Mouse (Mus musculus) midbrain, postnatal 0 days (tissue): ENCODE measurements at regions not wholly inside any gene's neighbourhood (a gene's known extent, or its start where the extent isn't known, plus 50 kb on each side); places are given as distances from the start of the nearest gene placed in this dataset.

Experiments used
- ATAC-seq: fragments of 200-750 bp; cut with Nextera tagmentation; 2 replicates; pipeline ENCODE4 v1.8.0; 2017; ENCODE audit warnings: moderate number of reproducible peaks, mild to moderate bottlenecking, moderate TSS enrichment, moderate library complexity; ENCODE audit not compliant: low FRiP score
- DNase-seq: peaks from one replicate; pipeline ENCODE4 v3.0.0-alpha.2; 2015; ENCODE audit warnings: low spot score
- H3K27ac ChIP-seq: fragments of 300-500 bp; sonication (generic); 2 replicates; pipeline ENCODE4 v1.5.1; 2014; ENCODE audit warnings: low read depth, mild to moderate bottlenecking, low read length, mixed read lengths
- H3K27me3 ChIP-seq: fragments of 300-500 bp; sonication (generic); 2 replicates; pipeline ENCODE4 v1.6.1; 2014; ENCODE audit warnings: low read length, control low read depth, mixed read lengths; ENCODE audit not compliant: insufficient read depth
- H3K36me3 ChIP-seq: fragments of 300-500 bp; sonication (generic); 2 replicates; pipeline ENCODE4 v1.6.1; 2014; ENCODE audit warnings: low read length, control low read depth, mixed read lengths; ENCODE audit not compliant: insufficient read depth
- H3K4me1 ChIP-seq: fragments of 300-500 bp; sonication (generic); 2 replicates; pipeline ENCODE4 v1.6.1; 2014; ENCODE audit warnings: mild to moderate bottlenecking, control low read depth, antibody characterized with exemption, low read length, mixed read lengths; ENCODE audit not compliant: insufficient read depth
- H3K4me2 ChIP-seq: fragments of 300-500 bp; sonication (generic); 2 replicates; pipeline ENCODE4 v1.6.1; 2014; ENCODE audit warnings: low read depth, mild to moderate bottlenecking, low read length, mixed read lengths; ENCODE audit not compliant: poor library complexity, severe bottlenecking
- H3K4me3 ChIP-seq: fragments of 300-500 bp; sonication (generic); 2 replicates; pipeline ENCODE4 v1.5.1; 2014; ENCODE audit warnings: low read depth, mild to moderate bottlenecking, low read length, moderate library complexity
- H3K9ac ChIP-seq: fragments of 300-500 bp; sonication (generic); replicated peaks from 2 replicates; pipeline ENCODE4 v1.6.1; 2014; ENCODE audit warnings: mild to moderate bottlenecking, low read length, moderate library complexity, mixed read lengths; ENCODE audit not compliant: poor library complexity, severe bottlenecking
- H3K9me3 ChIP-seq: fragments of 300-500 bp; sonication (generic); 2 replicates; pipeline ENCODE4 v1.6.1; 2016; ENCODE audit warnings: low read length, control low read depth
- CTCF ChIP-seq: IDR thresholded peaks from 2 replicates; pipeline ENCODE4 v1.5.1; 2016; ENCODE audit warnings: antibody characterized with exemption, mild to moderate bottlenecking
- WGBS: fragments of 180-500 bp; shearing (Covaris S2); extraction: QIAGEN DNeasy Blood & Tissue Kit; methylation state at CpG from one replicate; pipeline ENCODE4 v1.1.7; 2014; 5-methylcytosine and 5-hydroxymethylcytosine counted together

GRCm38 (mm10) chr7:70712141-70712540 lies 345.6 kb upstream of the Nr2f2 start:
- 81% methylated on average over 6 of the region's 6 CpGs for WGBS
- no peak for TF ChIP-seq CTCF
- Histone ChIP-seq H3K4me3 (no peak overlapping the region), H3K36me3 (no peaks in the 10 kb centered on the region), H3K27ac (no peak overlapping the region), H3K9me3 (no peaks in the 10 kb centered on the region), H3K4me1 (no peaks in the 10 kb centered on the region), H3K9ac (no peak overlapping the region), H3K27me3 (no peaks in the 10 kb centered on the region; the same call in 1 of the 2 replicates), H3K4me2 (no peak overlapping the region)
- DNase-seq = no peak
- no peak for ATAC-seq

- Histone ChIP-seq H3K27ac (no peak overlapping the region), H3K27me3 (no peaks in the 10 kb centered on the region; the same call in 1 of the 2 replicates), H3K4me2 (no peak overlapping the region), H3K9me3 (no peaks in the 10 kb centered on the region), H3K4me1 (no peaks in the 10 kb centered on the region), H3K9ac (no peak overlapping the region), H3K4me3 (no peak overlapping the region), H3K36me3 (no peaks in the 10 kb centered on the region)
- no peak for ATAC-seq
- WGBS = 82% methylated on average over 9 of the region's 9 CpGs
- no peak for TF ChIP-seq CTCF
- no peak for DNase-seq
Measured at GRCm38 (mm10) chr7:70706281-70706680, 339.7 kb upstream of the Nr2f2 start.

GRCm38 (mm10) chr7:70703784-70704183 lies 337.2 kb upstream of the Nr2f2 start:
- no peak for ATAC-seq
- H3K36me3 ChIP-seq = no peaks in the 10 kb centered on the region
- H3K27me3 ChIP-seq = no peaks in the 10 kb centered on the region
- H3K4me3 ChIP-seq = no peak overlapping the region
- no peaks in the 10 kb centered on the region for H3K4me1 ChIP-seq
- H3K4me2 ChIP-seq = no peak overlapping the region
- 90% methylated on average over 1 of the region's 1 CpGs for WGBS
- DNase-seq = no peak
- no peak overlapping the region for H3K27ac ChIP-seq
- no peak for TF ChIP-seq CTCF
- no peak overlapping the region for H3K9ac ChIP-seq
- no peaks in the 10 kb centered on the region for H3K9me3 ChIP-seq

GRCm38 (mm10) chr7:70700461-70700860 lies 333.9 kb upstream of the Nr2f2 start:
- H3K4me2 ChIP-seq = no peak overlapping the region
- ATAC-seq (no peak), DNase-seq (no peak)
- no peaks in the 10 kb centered on the region for H3K27me3 ChIP-seq
- no peaks in the 10 kb centered on the region for H3K36me3 ChIP-seq
- H3K9me3 ChIP-seq = no peaks in the 10 kb centered on the region
- H3K27ac ChIP-seq = no peak overlapping the region
- TF ChIP-seq CTCF = no peak
- no peak overlapping the region for H3K9ac ChIP-seq
- 70% methylated on average over 4 of the region's 4 CpGs for WGBS
- no peaks in the 10 kb centered on the region for H3K4me1 ChIP-seq
- H3K4me3 ChIP-seq = no peak overlapping the region

GRCm38 (mm10) chr7:70699391-70699790 lies 332.9 kb upstream of the Nr2f2 start:
- Histone ChIP-seq H3K27ac (no peak overlapping the region), H3K4me1 (no peaks in the 10 kb centered on the region), H3K4me3 (no peak overlapping the region), H3K9ac (no peak overlapping the region), H3K36me3 (no peaks in the 10 kb centered on the region), H3K4me2 (no peak overlapping the region), H3K27me3 (no peaks in the 10 kb centered on the region), H3K9me3 (no peaks in the 10 kb centered on the region)
- DNase-seq (no peak), ATAC-seq (no peak)
- no peak for TF ChIP-seq CTCF
- 71% methylated on average over 2 of the region's 2 CpGs for WGBS

GRCm38 (mm10) chr7:70698986-70699385 lies 332.5 kb upstream of the Nr2f2 start:
- Histone ChIP-seq H3K27me3 (no peaks in the 10 kb centered on the region), H3K4me3 (no peak overlapping the region), H3K27ac (no peak overlapping the region), H3K4me1 (no peaks in the 10 kb centered on the region), H3K9ac (no peak overlapping the region), H3K9me3 (no peaks in the 10 kb centered on the region), H3K36me3 (no peaks in the 10 kb centered on the region), H3K4me2 (no peak overlapping the region)
- DNase-seq (no peak), ATAC-seq (no peak)
- WGBS = 81% methylated on average over 2 of the region's 2 CpGs
- TF ChIP-seq CTCF = no peak
